Mouse (Mus musculus) heart, postnatal 0 days (tissue): ENCODE data around the gene Hnf4a. TPM values are rescaled to one million over a fixed set of nuclear protein-coding genes. Genes with fewer than 3 reads are reported as not detected.
A peak's percentile ranks its signal among the peaks of the same experiment; 100 is the strongest.

Experiments
- ATAC-seq: fragments of 200-750 bp; cut with Nextera tagmentation; 2 replicates; pipeline ENCODE4 v1.8.0; 2017; ENCODE audit warnings: low read depth, moderate number of reproducible peaks, moderate library complexity; ENCODE audit not compliant: insufficient read depth
- DNase-seq: peaks from one replicate; pipeline ENCODE4 v3.0.0-alpha.2; 2016; ENCODE audit warnings: low spot score
- H3K27ac ChIP-seq: fragments of 300-500 bp; sonication (generic); 2 replicates; pipeline ENCODE4 v1.5.1; 2014; ENCODE audit warnings: low read depth, mild to moderate bottlenecking
- H3K27me3 ChIP-seq: fragments of 300-500 bp; sonication (generic); 2 replicates; pipeline ENCODE4 v1.6.1; 2014; ENCODE audit warnings: low read length, mixed read lengths; ENCODE audit not compliant: control insufficient read depth, insufficient read depth
- H3K36me3 ChIP-seq: fragments of 300-500 bp; sonication (generic); replicated peaks from 2 replicates; pipeline ENCODE4 v1.6.1; 2014; ENCODE audit warnings: low read length, mixed read lengths; ENCODE audit not compliant: control insufficient read depth, insufficient read depth
- H3K4me1 ChIP-seq: fragments of 300-500 bp; sonication (generic); 2 replicates; pipeline ENCODE4 v1.6.1; 2014; ENCODE audit warnings: antibody characterized with exemption; ENCODE audit not compliant: control insufficient read depth, insufficient read depth
- H3K4me2 ChIP-seq: fragments of 300-500 bp; sonication (generic); 2 replicates; pipeline ENCODE4 v1.6.1; 2014; ENCODE audit warnings: low read depth, mild to moderate bottlenecking, low read length, moderate library complexity
- H3K4me3 ChIP-seq: fragments of 300-500 bp; sonication (generic); 2 replicates; pipeline ENCODE4 v1.5.1; 2014; ENCODE audit warnings: low read depth, low read length
- H3K9ac ChIP-seq: fragments of 300-500 bp; sonication (generic); replicated peaks from 2 replicates; pipeline ENCODE4 v1.6.1; 2014; ENCODE audit warnings: low read depth, low read length, mixed read lengths
- H3K9me3 ChIP-seq: fragments of 300-500 bp; sonication (generic); replicated peaks from 2 replicates; pipeline ENCODE4 v1.6.1; 2016; ENCODE audit warnings: low read length; ENCODE audit not compliant: control insufficient read depth
- CTCF ChIP-seq: IDR thresholded peaks from 2 replicates; pipeline ENCODE4 v1.5.1; 2016; ENCODE audit warnings: antibody characterized with exemption, control low read depth, low read depth
- EP300 ChIP-seq: IDR thresholded peaks from 2 replicates; pipeline ENCODE4 v1.6.1; 2016; ENCODE audit warnings: antibody characterized with exemption, low read depth
- WGBS: fragments of 180-500 bp; shearing (Covaris S2); extraction: QIAGEN DNeasy Blood & Tissue Kit; methylation state at CpG from one replicate; pipeline ENCODE4 v1.1.7; 2014; 5-methylcytosine and 5-hydroxymethylcytosine counted together
- polyA plus RNA-seq: library from polyadenylated mRNA; unstranded; fragments of >200 nt; fragmentation: Nextera tagmentation; extraction: Ambion mirVana; gene quantifications from 2 replicates; pipeline ENCODE4 v1.2.1, GENCODE M21; 2015
- total RNA-seq: library from RNA; depleted of rRNA; stranded (reverse); fragments of >200 nt; gene quantifications from 2 replicates; pipeline ENCODE4 v1.2.3, GENCODE M21; 2014; ENCODE audit warnings: low replicate concordance

Hnf4a gene
- total and polyA plus RNA-seq, 2 experiments from 2014 or later = not detected

- ATAC-seq = peak; percentile 54
- DNase-seq = no peak
- TF ChIP-seq CTCF (no peak), EP300 (peak; percentile 90)
- no peak overlapping the region for H3K9ac ChIP-seq
- H3K4me3 ChIP-seq = no peak overlapping the region
- no peaks in the 10 kb centered on the region for H3K36me3 ChIP-seq
- no peak overlapping the region for H3K4me2 ChIP-seq
- 0 out of 2 replicates have a peak, but pooled peaks cover 3% of the 10 kb centered on the region for H3K4me1 ChIP-seq
- 53% methylated on average over 13 of the region's 13 CpGs for WGBS
- H3K27me3 ChIP-seq = no peaks in the 10 kb centered on the region
- H3K9me3 ChIP-seq = no peaks in the 10 kb centered on the region
- H3K27ac ChIP-seq = peak overlapping the region; percentile 80
Measured at GRCm38 (mm10) chr2:163596057-163596872, 89.7 kb downstream of the Hnf4a start.

- no peaks in the 10 kb centered on the region for H3K27me3 ChIP-seq
- TF ChIP-seq CTCF = no peak
- TF ChIP-seq EP300 = no peak
- no peak for DNase-seq
- WGBS = 46% methylated on average over 3 of the region's 3 CpGs
- H3K4me2 ChIP-seq = no peak overlapping the region
- no peaks in the 10 kb centered on the region for H3K36me3 ChIP-seq
- ATAC-seq = no peak
- H3K4me1 ChIP-seq = peaks cover 6% of the 10 kb centered on the region; the same call in 1 of the 2 replicates
- no peak overlapping the region for H3K9ac ChIP-seq
- no peak overlapping the region for H3K4me3 ChIP-seq
- H3K27ac ChIP-seq = peak overlapping the region; percentile 80; the same call in 1 of the 2 replicates
- no peaks in the 10 kb centered on the region for H3K9me3 ChIP-seq
Measured at GRCm38 (mm10) chr2:163596873-163597155, 90.2 kb downstream of the Hnf4a start.

GRCm38 (mm10) chr2:163597661-163598060 is 91.1 kb downstream of the Hnf4a start:
- H3K27ac ChIP-seq = no peak overlapping the region
- H3K4me1 ChIP-seq = peaks cover 8% of the 10 kb centered on the region
- TF ChIP-seq CTCF (peak; percentile 59), EP300 (no peak)
- 57% methylated on average over 4 of the region's 4 CpGs for WGBS
- no peak overlapping the region for H3K4me3 ChIP-seq
- H3K27me3 ChIP-seq = no peaks in the 10 kb centered on the region
- no peak overlapping the region for H3K4me2 ChIP-seq
- no peak for ATAC-seq
- H3K9me3 ChIP-seq = no peaks in the 10 kb centered on the region
- no peak overlapping the region for H3K9ac ChIP-seq
- DNase-seq = no peak
- no peaks in the 10 kb centered on the region for H3K36me3 ChIP-seq

GRCm38 (mm10) chr2:163599226-163599625 is 92.6 kb downstream of the Hnf4a start:
- ATAC-seq (no peak), DNase-seq (no peak)
- Histone ChIP-seq H3K4me1 (peaks cover 14% of the 10 kb centered on the region), H3K27me3 (no peaks in the 10 kb centered on the region), H3K4me2 (no peak overlapping the region), H3K4me3 (no peak overlapping the region), H3K27ac (no peak overlapping the region), H3K9ac (no peak overlapping the region), H3K36me3 (no peaks in the 10 kb centered on the region), H3K9me3 (no peaks in the 10 kb centered on the region)
- WGBS = 0% methylated on average over 1 of the region's 1 CpGs
- TF ChIP-seq EP300 (no peak), CTCF (peak; percentile 83)

- Histone ChIP-seq H3K4me3 (no peak overlapping the region), H3K9me3 (no peaks in the 10 kb centered on the region), H3K9ac (no peak overlapping the region), H3K27me3 (no peaks in the 10 kb centered on the region), H3K4me2 (no peak overlapping the region), H3K4me1 (peaks cover 14% of the 10 kb centered on the region), H3K27ac (no peak overlapping the region), H3K36me3 (no peaks in the 10 kb centered on the region)
- no peak for TF ChIP-seq EP300
- TF ChIP-seq CTCF = no peak
- WGBS = 76% methylated on average over 7 of the region's 7 CpGs
- ATAC-seq (no peak), DNase-seq (no peak)
Measured at GRCm38 (mm10) chr2:163601066-163601465, 94.5 kb downstream of the Hnf4a start.
